Comparison of ENCODE assay signal across 10 mouse cellular contexts in genomic region chr7:25674297-25674696, GRCm38 (mm10). TPM values are rescaled to one million over a fixed set of nuclear protein-coding genes. Genes with fewer than 3 reads are reported as not detected.
DNase-seq lines count a peak whose midpoint lies in the region; ATAC-seq and TF ChIP-seq lines count a peak whose summit lies in the region.
"Had no signal": no experiment of that assay in that cellular context is flagged by ENCODE, and none has a peak within 500 bp of the region (broad histone marks: within the 10 kb centered on the region; RNA-seq: fewer than 3 reads in every experiment).

No protein-coding gene starts in this region.

- TF ChIP-seq CTCF in heart, adult 2 months (IDR thresholded peaks at IDR 0.05), result no peak
- no peak for TF ChIP-seq CTCF in bone marrow macrophage, adult 2 months (IDR thresholded peaks at IDR 0.05; ENCODE audit: low read depth, low read length)

- intact Hi-C loops in heart, adult 2 months (cut with DNase I), result no loop called here

- H3K4me2 ChIP-seq in heart, embryonic 12.5 days, result peak overlapping the region; percentile 64
- H3K4me2 ChIP-seq in midbrain, embryonic 13.5 days (replicated peaks), result peak overlapping the region; percentile 58

- H3K27me3 ChIP-seq in heart, embryonic 12.5 days (replicated peaks), result peaks cover 43% of the 10 kb centered on the region
- H3K27me3 ChIP-seq in heart, adult 2 months (ENCODE audit: control insufficient read depth, insufficient read depth, low read length), result no peaks in the 10 kb centered on the region; the same call in 1 of the 2 replicates
- H3K27me3 ChIP-seq in midbrain, embryonic 13.5 days, result peaks cover 41% of the 10 kb centered on the region

- peaks cover under 1% of the 10 kb centered on the region; the same call in 1 of the 2 replicates for H3K36me3 ChIP-seq in heart, embryonic 12.5 days
- H3K36me3 ChIP-seq in heart, adult 2 months (ENCODE audit: control insufficient read depth, insufficient read depth, low read length), result no peaks in the 10 kb centered on the region
- H3K36me3 ChIP-seq in midbrain, embryonic 13.5 days, result peaks cover 4% of the 10 kb centered on the region; the same call in 1 of the 2 replicates

- H3K4me3 ChIP-seq in heart, embryonic 12.5 days, result peak overlapping the region; percentile 37; the same call in 1 of the 2 replicates
- H3K4me3 ChIP-seq in heart, adult 2 months, result no peak overlapping the region
- H3K4me3 ChIP-seq in bone marrow macrophage, adult 2 months (ENCODE audit: insufficient read depth, low read length), result peak overlapping the region; percentile 3; the same call in 1 of the 2 replicates
- peak overlapping the region; percentile 38 for H3K4me3 ChIP-seq in midbrain, embryonic 13.5 days (replicated peaks)

- no peak overlapping the region for H3K27ac ChIP-seq in heart, embryonic 12.5 days (ENCODE audit: poor library complexity, severe bottlenecking)
- no peak overlapping the region for H3K27ac ChIP-seq in heart, adult 2 months
- no peak overlapping the region for H3K27ac ChIP-seq in bone marrow macrophage, adult 2 months (ENCODE audit: insufficient read depth, low read depth, low read length)
- H3K27ac ChIP-seq in midbrain, embryonic 13.5 days, result no peak overlapping the region

- no peaks in the 10 kb centered on the region for H3K9me3 ChIP-seq in heart, embryonic 12.5 days (replicated peaks)
- no peaks in the 10 kb centered on the region for H3K9me3 ChIP-seq in midbrain, embryonic 13.5 days

- peaks cover 8% of the 10 kb centered on the region for H3K4me1 ChIP-seq in heart, embryonic 12.5 days (replicated peaks)
- peaks cover 2% of the 10 kb centered on the region; the same call in 1 of the 2 replicates for H3K4me1 ChIP-seq in heart, adult 2 months (ENCODE audit: control insufficient read depth, insufficient read depth, low read length)
- peaks cover 3% of the 10 kb centered on the region for H3K4me1 ChIP-seq in bone marrow macrophage, adult 2 months (ENCODE audit: control insufficient read depth, insufficient read depth, low read length)
- H3K4me1 ChIP-seq in midbrain, embryonic 13.5 days (replicated peaks), result peaks cover 6% of the 10 kb centered on the region

- DNase-seq in heart, adult 2 months, result no peak
- peak; percentile 48 for DNase-seq in induced T-regulatory cell, adult 2 months (ENCODE audit: low read depth)
- no peak for DNase-seq in layer of hippocampus, postnatal 25 days (ENCODE audit: extremely low spot score in 1 of 2, low spot score in 1 of 2)
- DNase-seq in Muller cell, postnatal 12 days (ENCODE audit: inconsistent ontology term), result no peak
- no peak for DNase-seq in urinary bladder, postnatal 4 days (ENCODE audit: low spot score in 2 of 2)
- DNase-seq: cerebellum, adult 11-12 months; kidney, postnatal 10 days had no signal

- no peak for ATAC-seq in heart, embryonic 12.5 days (ENCODE audit: insufficient number of reproducible peaks, low FRiP score)
- no peak for ATAC-seq in midbrain, embryonic 13.5 days

- no peak overlapping the region for H3K9ac ChIP-seq in heart, embryonic 12.5 days
- H3K9ac ChIP-seq in heart, adult 2 months (ENCODE audit: low read depth, low read length), result no peak overlapping the region
- peak overlapping the region; percentile 66 for H3K9ac ChIP-seq in midbrain, embryonic 13.5 days (replicated peaks)

- no peak for TF ChIP-seq EP300 in heart, adult 2 months (IDR thresholded peaks at IDR 0.05; ENCODE audit: insufficient read depth, low read depth, low read length)

- TF ChIP-seq POLR2A in heart, adult 2 months (IDR thresholded peaks at IDR 0.05; ENCODE audit: insufficient read depth, low read depth, low read length), result no peak
- TF ChIP-seq POLR2A in bone marrow macrophage, adult 2 months (IDR thresholded peaks at IDR 0.05; ENCODE audit: borderline replicate concordance, low read depth, low read length), result no peak

- H3K79me2 ChIP-seq in heart, adult 2 months (replicated peaks; ENCODE audit: control insufficient read depth, insufficient read depth, low read length), result no peaks in the 10 kb centered on the region

- WGBS in heart, embryonic 12.5 days, result 31% methylated on average over 9 of the region's 9 CpGs
- 21% methylated on average over 9 of the region's 9 CpGs for whole genome bisulfite sequencing in heart, adult 2 months
- WGBS in midbrain, embryonic 13.5 days, result 33% methylated on average over 9 of the region's 9 CpGs

RNA-seq across cellular contexts. Expression of gene Tmem91, which starts 0.7 kb away (rescaled TPM):
- 0.86 and 1.1 TPM in 2 replicates for polyA plus RNA-seq in heart, embryonic 12.5 days (2016; fragmentation: Nextera tagmentation; extraction: Ambion mirVana)
- total RNA-seq in heart, adult 2 months (2021), result not detected
- polyA plus RNA-seq in heart, adult 2 months (2012; rRNA removed), result 1.1 TPM in 1 of 2 replicates, not detected in the other
- 0.87 TPM in 1 of 2 replicates, not detected in the other for polyA plus RNA-seq in bone marrow macrophage, adult 2 months (2012; ENCODE audit: insufficient read depth, insufficient read length, missing spikeins)
- polyA plus RNA-seq in midbrain, embryonic 13.5 days (2015; fragmentation: Nextera tagmentation; extraction: Ambion mirVana), result 8.8 and 9.7 TPM in 2 replicates
- 10 to 100 TPM; 12.7 to 16.5 TPM for total RNA-seq in layer of hippocampus, postnatal 25 days (2021)

RNA-seq across cellular contexts. Expression of gene B9d2, which starts 6.3 kb away (rescaled TPM):
- polyA plus RNA-seq in heart, embryonic 12.5 days (2016; fragmentation: Nextera tagmentation; extraction: Ambion mirVana), result 22.8 and 25.9 TPM in 2 replicates
- 10 to 100 TPM in 1 of 2 experiments, 1 to 10 TPM in 1; 7.9 to 10.2 TPM for total RNA-seq in heart, adult 2 months (2021)
- polyA plus RNA-seq in heart, adult 2 months (2012; rRNA removed), result 31.5 and 32.2 TPM in 2 replicates
- 18.3 and 19.2 TPM in 2 replicates for polyA plus RNA-seq in bone marrow macrophage, adult 2 months (2012; ENCODE audit: insufficient read depth, insufficient read length, missing spikeins)
- polyA plus RNA-seq in midbrain, embryonic 13.5 days (2015; fragmentation: Nextera tagmentation; extraction: Ambion mirVana), result 40.3 and 41.4 TPM in 2 replicates
- total RNA-seq in layer of hippocampus, postnatal 25 days (2021), result 10 to 100 TPM; 25.2 to 25.7 TPM

RNA-seq across cellular contexts. Expression of gene Tgfb1, which starts 12.5 kb away (rescaled TPM):
- polyA plus RNA-seq in heart, embryonic 12.5 days (2016; fragmentation: Nextera tagmentation; extraction: Ambion mirVana), result 5.1 and 5.6 TPM in 2 replicates
- total RNA-seq in heart, adult 2 months (2021), result 10 to 100 TPM; 21.5 to 22.5 TPM
- 16.3 and 24.7 TPM in 2 replicates for polyA plus RNA-seq in heart, adult 2 months (2012; rRNA removed)
- polyA plus RNA-seq in bone marrow macrophage, adult 2 months (2012; ENCODE audit: insufficient read depth, insufficient read length, missing spikeins), result 287 and 354 TPM in 2 replicates
- 0.59 and 1.2 TPM in 2 replicates for polyA plus RNA-seq in midbrain, embryonic 13.5 days (2015; fragmentation: Nextera tagmentation; extraction: Ambion mirVana)
- 1 to 10 TPM; 7.0 to 8.6 TPM for total RNA-seq in layer of hippocampus, postnatal 25 days (2021)

RNA-seq across cellular contexts. Expression of gene Exosc5, which starts 15.3 kb away (rescaled TPM):
- 35.3 and 37.2 TPM in 2 replicates for polyA plus RNA-seq in heart, embryonic 12.5 days (2016; fragmentation: Nextera tagmentation; extraction: Ambion mirVana)
- total RNA-seq in heart, adult 2 months (2021), result 10 to 100 TPM; 16.6 to 20.5 TPM
- 21.0 and 23.5 TPM in 2 replicates for polyA plus RNA-seq in heart, adult 2 months (2012; rRNA removed)
- polyA plus RNA-seq in bone marrow macrophage, adult 2 months (2012; ENCODE audit: insufficient read depth, insufficient read length, missing spikeins), result 22.6 and 30.6 TPM in 2 replicates
- polyA plus RNA-seq in midbrain, embryonic 13.5 days (2015; fragmentation: Nextera tagmentation; extraction: Ambion mirVana), result 44.2 and 44.8 TPM in 2 replicates
- 10 to 100 TPM; 26.4 to 30.5 TPM for total RNA-seq in layer of hippocampus, postnatal 25 days (2021)

RNA-seq across cellular contexts. Expression of gene Bckdha, which starts 15.5 kb away (rescaled TPM):
- 48.1 and 52.9 TPM in 2 replicates for polyA plus RNA-seq in heart, embryonic 12.5 days (2016; fragmentation: Nextera tagmentation; extraction: Ambion mirVana)
- total RNA-seq in heart, adult 2 months (2021), result 100 to 1,000 TPM; 225 to 312 TPM
- 490 and 545 TPM in 2 replicates for polyA plus RNA-seq in heart, adult 2 months (2012; rRNA removed)
- 56.1 and 59.3 TPM in 2 replicates for polyA plus RNA-seq in bone marrow macrophage, adult 2 months (2012; ENCODE audit: insufficient read depth, insufficient read length, missing spikeins)
- 47.9 and 50.5 TPM in 2 replicates for polyA plus RNA-seq in midbrain, embryonic 13.5 days (2015; fragmentation: Nextera tagmentation; extraction: Ambion mirVana)
- 10 to 100 TPM; 40.1 to 45.5 TPM for total RNA-seq in layer of hippocampus, postnatal 25 days (2021)

Comparison
In these comparisons a context has a peak if more than half of its experiments do, and no peak if none do; other contexts are left out.
1. RNA of gene Tgfb1, which starts 12.5 kb away (polyA plus RNA-seq): 287 to 354 TPM in bone marrow macrophage, adult 2 months; 16.3 to 24.7 TPM in heart, adult 2 months, 5.1 to 5.6 TPM in heart, embryonic 12.5 days and 0.59 to 1.2 TPM in midbrain, embryonic 13.5 days; every median in the first group is over 10 times any median in the second.